Mouse (Mus musculus): ENCODE results near the gene Snx29. TPM values are rescaled to one million over a fixed set of nuclear protein-coding genes. Genes with fewer than 3 reads are reported as not detected.
"Not testable (repeated sequence)": the region's sequence is repeated elsewhere in the genome, so short reads cannot be mapped to it uniquely, and the experiment has no call there.

Gene Snx29
- polyA plus RNA-seq, 1 experiment from 2014 or later, result 12.5 TPM

DNA sequence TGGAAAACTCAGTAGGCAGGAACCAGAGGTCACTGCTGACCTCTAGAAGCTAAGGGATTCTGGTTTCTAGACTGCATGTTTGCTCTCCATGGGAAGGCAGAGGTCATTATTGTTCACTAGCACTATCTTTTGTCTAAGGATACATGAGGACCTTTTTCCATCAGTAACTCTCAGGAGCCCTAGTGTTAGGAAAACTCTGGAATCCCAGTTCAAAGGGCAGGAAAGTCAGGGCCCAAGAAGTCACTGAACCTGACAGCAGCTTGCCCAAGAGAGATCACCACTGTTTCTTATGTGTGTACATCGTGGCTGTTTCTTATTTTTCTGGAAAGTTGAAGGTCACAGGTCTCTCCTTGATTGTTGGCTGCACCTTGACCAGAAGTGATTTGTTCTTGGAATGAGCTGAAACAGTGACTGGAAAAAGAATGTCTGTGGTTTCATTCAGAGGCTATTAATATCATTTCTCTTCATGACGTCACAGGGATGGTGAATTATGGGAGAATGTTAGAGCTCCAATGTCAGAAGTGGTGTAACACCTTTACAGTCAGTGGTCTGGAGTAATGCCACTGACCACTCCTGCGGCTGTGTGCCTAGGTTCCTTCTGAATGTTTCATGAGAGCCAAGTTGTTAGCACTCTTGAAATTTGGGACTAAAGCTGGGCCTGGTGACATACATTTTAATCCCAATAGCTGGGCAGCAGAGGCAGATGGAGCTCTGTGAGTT, 7.5 kb downstream of the Snx29 start:
- H3K27ac ChIP-seq (ENCODE audit: low read depth, low read length), result no peak overlapping the region
- no peak for ATAC-seq (replicated peaks; ENCODE audit: low FRiP score)
- no peaks in the 10 kb centered on the region for H3K27me3 ChIP-seq (ENCODE audit: control insufficient read depth, insufficient read depth, low read length)
- H3K9ac ChIP-seq (ENCODE audit: low read length), result no peak overlapping the region
- no peaks in the 10 kb centered on the region for H3K36me3 ChIP-seq (ENCODE audit: control insufficient read depth, insufficient read depth, low read length)
- H3K9me3 ChIP-seq (ENCODE audit: control insufficient read depth, low read length), result no peaks in the 10 kb centered on the region
- no peaks in the 10 kb centered on the region for H3K4me1 ChIP-seq (replicated peaks; ENCODE audit: control insufficient read depth, insufficient read depth, low read length)
- H3K4me2 ChIP-seq (ENCODE audit: low read depth, low read length, severe bottlenecking), result no peak overlapping the region
- no peak overlapping the region for H3K4me3 ChIP-seq (ENCODE audit: low read depth, low read length)
- DNase-seq (ENCODE audit: low spot score), result no peak
- 90% methylated on average over 3 of the region's 3 CpGs for WGBS

DNA sequence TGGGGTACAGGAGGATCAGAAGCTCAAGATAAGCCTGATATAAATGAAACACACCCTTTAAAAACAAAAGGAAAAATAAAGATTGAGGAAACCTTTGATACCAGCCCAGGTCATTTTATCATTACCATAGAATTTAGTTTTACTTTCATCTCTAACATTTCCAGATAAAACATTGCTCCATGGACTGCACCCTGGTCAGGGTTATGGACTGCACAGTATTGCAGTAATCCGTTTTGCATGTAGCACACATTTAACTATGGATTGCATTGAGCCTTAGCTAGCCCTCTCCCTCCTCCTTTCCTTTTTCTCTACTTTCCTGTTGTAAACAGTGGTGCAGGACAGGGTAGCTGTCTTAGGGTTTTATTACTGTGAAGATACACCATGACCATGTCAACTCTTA, 8.3 kb downstream of the Snx29 start:
- Histone ChIP-seq H3K4me3 (ENCODE audit: low read depth, low read length) (no peak overlapping the region), H3K9ac (ENCODE audit: low read length) (no peak overlapping the region), H3K36me3 (ENCODE audit: control insufficient read depth, insufficient read depth, low read length) (no peaks in the 10 kb centered on the region), H3K27ac (ENCODE audit: low read depth, low read length) (no peak overlapping the region), H3K4me2 (ENCODE audit: low read depth, low read length, severe bottlenecking) (no peak overlapping the region), H3K9me3 (ENCODE audit: control insufficient read depth, low read length) (no peaks in the 10 kb centered on the region), H3K27me3 (ENCODE audit: control insufficient read depth, insufficient read depth, low read length) (no peaks in the 10 kb centered on the region), H3K4me1 (replicated peaks; ENCODE audit: control insufficient read depth, insufficient read depth, low read length) (no peaks in the 10 kb centered on the region)
- DNase-seq (ENCODE audit: low spot score) (no peak), ATAC-seq (replicated peaks; ENCODE audit: low FRiP score) (no peak)
- 79% methylated on average over 1 of the region's 1 CpGs for WGBS

DNA sequence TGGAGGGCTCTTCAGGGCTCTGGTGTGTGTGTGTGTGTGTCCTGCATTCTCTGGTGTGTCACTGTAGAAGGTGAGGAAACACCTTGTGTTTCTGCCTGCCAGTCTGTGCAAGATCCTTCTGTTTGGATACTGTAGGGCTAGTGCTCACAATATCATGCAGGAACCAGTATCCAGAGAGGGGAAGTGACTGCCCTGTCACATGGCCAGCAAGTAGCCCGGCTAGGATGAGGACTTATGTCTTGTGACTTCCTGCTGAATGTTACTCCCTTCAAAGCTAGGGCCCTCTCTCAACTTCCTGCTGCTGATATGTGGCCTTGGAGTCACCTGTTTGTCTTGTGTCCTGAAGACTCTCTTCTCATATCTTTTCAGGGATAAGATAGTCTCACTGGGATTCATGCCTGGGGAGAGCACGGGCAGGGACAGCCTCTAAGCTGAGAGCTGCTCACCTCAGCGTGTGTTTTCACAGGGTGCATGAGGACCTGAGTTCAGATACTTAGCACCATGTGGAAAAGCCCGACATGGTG, 20.6 kb downstream of the Snx29 start:
- Histone ChIP-seq H3K27me3 (ENCODE audit: control insufficient read depth, insufficient read depth, low read length) (no peaks in the 10 kb centered on the region), H3K4me1 (replicated peaks; ENCODE audit: control insufficient read depth, insufficient read depth, low read length) (no peaks in the 10 kb centered on the region), H3K27ac (ENCODE audit: low read depth, low read length) (no peak overlapping the region), H3K4me3 (ENCODE audit: low read depth, low read length) (no peak overlapping the region), H3K36me3 (ENCODE audit: control insufficient read depth, insufficient read depth, low read length) (no peaks in the 10 kb centered on the region), H3K9ac (ENCODE audit: low read length) (no peak overlapping the region), H3K4me2 (ENCODE audit: low read depth, low read length, severe bottlenecking) (no peak overlapping the region), H3K9me3 (ENCODE audit: control insufficient read depth, low read length) (no peaks in the 10 kb centered on the region)
- DNase-seq (ENCODE audit: low spot score) (no peak), ATAC-seq (replicated peaks; ENCODE audit: low FRiP score) (no peak)
- WGBS, result 84% methylated on average over 4 of the region's 4 CpGs

DNA sequence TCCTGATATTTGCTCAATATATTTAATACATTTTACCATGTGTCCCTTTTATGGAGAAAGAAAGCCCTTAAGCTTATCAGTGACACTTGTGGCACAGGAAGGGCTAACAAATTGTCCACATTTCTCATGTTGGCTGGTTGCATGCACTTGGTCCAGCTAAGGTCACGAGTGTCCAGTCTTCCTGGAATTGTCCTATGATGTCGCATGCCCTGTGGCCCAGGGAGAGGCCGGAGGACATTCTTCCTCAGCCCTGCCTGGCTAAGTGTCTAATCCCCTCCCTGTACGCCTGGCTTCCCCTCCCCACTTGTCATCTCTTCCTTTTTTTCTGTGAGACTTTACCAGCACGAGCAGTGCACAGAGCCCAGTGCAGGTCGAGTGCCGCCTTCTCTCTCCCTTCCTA, 29.2 kb downstream of the Snx29 start:
- H3K4me3 ChIP-seq (ENCODE audit: low read depth, low read length), result no peak overlapping the region
- no peak overlapping the region for H3K4me2 ChIP-seq (ENCODE audit: low read depth, low read length, severe bottlenecking)
- no peak overlapping the region for H3K9ac ChIP-seq (ENCODE audit: low read length)
- H3K4me1 ChIP-seq (replicated peaks; ENCODE audit: control insufficient read depth, insufficient read depth, low read length), result no peaks in the 10 kb centered on the region
- WGBS, result 76% methylated on average over 7 of the region's 7 CpGs
- ATAC-seq (replicated peaks; ENCODE audit: low FRiP score) (no peak), DNase-seq (ENCODE audit: low spot score) (no peak)
- H3K27me3 ChIP-seq (ENCODE audit: control insufficient read depth, insufficient read depth, low read length), result no peaks in the 10 kb centered on the region
- no peaks in the 10 kb centered on the region for H3K36me3 ChIP-seq (ENCODE audit: control insufficient read depth, insufficient read depth, low read length)
- H3K9me3 ChIP-seq (ENCODE audit: control insufficient read depth, low read length), result no peaks in the 10 kb centered on the region
- H3K27ac ChIP-seq (ENCODE audit: low read depth, low read length), result no peak overlapping the region

DNA sequence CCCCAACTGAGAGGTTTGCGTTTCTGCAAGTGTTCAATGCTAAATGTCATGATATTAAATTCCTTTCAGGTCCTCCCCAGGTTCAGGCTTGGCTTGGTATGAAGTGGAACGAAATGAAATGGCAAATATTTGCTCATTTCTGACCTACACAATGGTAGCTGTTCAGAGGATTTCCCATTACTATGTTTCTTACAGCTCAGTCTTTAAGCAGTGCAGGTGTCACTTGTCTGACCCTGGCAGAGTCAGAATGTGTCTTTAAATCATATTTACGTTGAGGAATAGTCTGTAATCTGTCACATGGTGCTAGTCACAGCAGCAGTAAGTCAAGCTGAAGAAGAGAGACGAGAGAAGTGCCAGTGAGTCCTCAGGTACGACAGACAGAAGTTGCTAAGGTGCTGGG, 36.5 kb downstream of the Snx29 start:
- no peak overlapping the region for H3K27ac ChIP-seq (ENCODE audit: low read depth, low read length)
- no peak overlapping the region for H3K4me3 ChIP-seq (ENCODE audit: low read depth, low read length)
- H3K9ac ChIP-seq (ENCODE audit: low read length), result no peak overlapping the region
- no peaks in the 10 kb centered on the region for H3K27me3 ChIP-seq (ENCODE audit: control insufficient read depth, insufficient read depth, low read length)
- 83% methylated on average over 5 of the region's 5 CpGs for WGBS
- H3K4me1 ChIP-seq (replicated peaks; ENCODE audit: control insufficient read depth, insufficient read depth, low read length), result no peaks in the 10 kb centered on the region
- ATAC-seq (replicated peaks; ENCODE audit: low FRiP score) (no peak), DNase-seq (ENCODE audit: low spot score) (no peak)
- H3K9me3 ChIP-seq (ENCODE audit: control insufficient read depth, low read length), result no peaks in the 10 kb centered on the region
- H3K4me2 ChIP-seq (ENCODE audit: low read depth, low read length, severe bottlenecking), result no peak overlapping the region
- H3K36me3 ChIP-seq (ENCODE audit: control insufficient read depth, insufficient read depth, low read length), result no peaks in the 10 kb centered on the region

DNA sequence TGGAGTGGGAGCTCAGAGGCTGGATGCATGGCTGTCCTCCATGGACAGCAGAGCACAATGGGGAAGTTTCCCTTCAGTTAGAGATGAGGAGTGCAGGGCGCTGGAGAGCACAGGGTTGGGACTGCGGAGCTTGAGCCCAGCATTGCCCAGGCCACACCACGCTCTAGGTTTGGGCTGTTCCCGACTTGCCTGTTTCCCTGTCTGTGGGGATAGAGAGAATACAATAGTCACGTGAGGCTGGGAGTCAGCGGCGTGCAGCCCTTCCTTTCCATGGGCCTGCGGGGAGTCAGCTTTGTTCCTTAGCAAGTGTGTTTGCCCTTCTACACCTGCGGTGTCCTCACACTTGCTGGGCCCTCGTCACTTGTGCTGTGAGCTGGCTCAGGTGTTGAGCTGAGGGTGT, 37.2 kb downstream of the Snx29 start:
- H3K9me3 ChIP-seq (ENCODE audit: control insufficient read depth, low read length), result no peaks in the 10 kb centered on the region
- no peaks in the 10 kb centered on the region for H3K4me1 ChIP-seq (replicated peaks; ENCODE audit: control insufficient read depth, insufficient read depth, low read length)
- ATAC-seq (replicated peaks; ENCODE audit: low FRiP score) (no peak), DNase-seq (ENCODE audit: low spot score) (no peak)
- WGBS, result 19% methylated on average over 10 of the region's 10 CpGs
- H3K9ac ChIP-seq (ENCODE audit: low read length), result no peak overlapping the region
- H3K27ac ChIP-seq (ENCODE audit: low read depth, low read length), result no peak overlapping the region
- H3K36me3 ChIP-seq (ENCODE audit: control insufficient read depth, insufficient read depth, low read length), result no peaks in the 10 kb centered on the region
- H3K27me3 ChIP-seq (ENCODE audit: control insufficient read depth, insufficient read depth, low read length), result no peaks in the 10 kb centered on the region
- no peak overlapping the region for H3K4me2 ChIP-seq (ENCODE audit: low read depth, low read length, severe bottlenecking)
- no peak overlapping the region for H3K4me3 ChIP-seq (ENCODE audit: low read depth, low read length)

DNA sequence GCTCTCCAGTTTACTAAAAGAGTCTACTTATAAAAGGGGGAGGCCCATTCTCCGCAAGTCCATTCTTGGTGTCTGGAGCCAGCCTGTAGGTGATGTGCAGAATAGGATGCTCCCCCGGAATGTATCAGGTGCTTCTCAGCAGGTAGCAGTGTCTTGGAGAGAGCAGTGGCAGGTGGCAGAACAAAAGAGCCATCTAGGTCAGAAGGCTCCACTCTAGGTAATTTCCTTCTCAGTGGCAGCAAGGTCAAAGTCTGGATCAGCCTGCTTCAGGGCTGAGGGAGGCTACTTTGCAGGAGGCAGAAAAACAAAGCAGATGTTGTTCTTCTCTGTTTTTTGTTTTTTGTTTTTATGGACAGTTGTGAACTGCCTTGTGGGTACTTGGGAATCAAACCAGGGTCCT, 37.9 kb downstream of the Snx29 start:
- H3K9me3 ChIP-seq (ENCODE audit: control insufficient read depth, low read length); H3K4me3 ChIP-seq (ENCODE audit: low read depth, low read length); H3K27me3 ChIP-seq (ENCODE audit: control insufficient read depth, insufficient read depth, low read length); DNase-seq (ENCODE audit: low spot score); ATAC-seq (replicated peaks; ENCODE audit: low FRiP score); H3K4me2 ChIP-seq (ENCODE audit: low read depth, low read length, severe bottlenecking); H3K4me1 ChIP-seq (replicated peaks; ENCODE audit: control insufficient read depth, insufficient read depth, low read length); H3K27ac ChIP-seq (ENCODE audit: low read depth, low read length); H3K9ac ChIP-seq (ENCODE audit: low read length); H3K36me3 ChIP-seq (ENCODE audit: control insufficient read depth, insufficient read depth, low read length): not testable (repeated sequence)
- WGBS, result 80% methylated on average over 2 of the region's 2 CpGs

DNA sequence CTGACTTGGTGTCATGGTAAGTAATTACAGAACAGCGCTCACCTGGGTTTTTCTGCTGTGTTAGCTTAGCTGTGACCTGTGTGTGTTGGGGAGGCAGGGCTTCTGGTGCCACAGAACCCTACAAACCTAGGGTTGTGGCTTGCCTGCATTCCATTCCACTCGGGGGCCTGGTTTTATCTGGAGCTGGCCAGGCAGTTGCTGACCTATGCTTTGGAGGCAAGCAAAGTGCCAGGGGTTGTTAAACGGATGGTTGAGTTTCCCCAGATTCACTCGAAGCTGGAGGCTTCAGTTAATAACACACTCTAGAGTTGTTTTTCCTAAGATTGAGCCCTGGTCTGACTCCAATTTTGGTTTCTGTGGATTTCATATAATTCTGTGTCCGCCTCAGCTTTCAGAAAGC, 42.9 kb downstream of the Snx29 start:
- no peak overlapping the region for H3K4me3 ChIP-seq (ENCODE audit: low read depth, low read length)
- ATAC-seq (replicated peaks; ENCODE audit: low FRiP score), result no peak
- 83% methylated on average over 5 of the region's 5 CpGs for WGBS

DNA sequence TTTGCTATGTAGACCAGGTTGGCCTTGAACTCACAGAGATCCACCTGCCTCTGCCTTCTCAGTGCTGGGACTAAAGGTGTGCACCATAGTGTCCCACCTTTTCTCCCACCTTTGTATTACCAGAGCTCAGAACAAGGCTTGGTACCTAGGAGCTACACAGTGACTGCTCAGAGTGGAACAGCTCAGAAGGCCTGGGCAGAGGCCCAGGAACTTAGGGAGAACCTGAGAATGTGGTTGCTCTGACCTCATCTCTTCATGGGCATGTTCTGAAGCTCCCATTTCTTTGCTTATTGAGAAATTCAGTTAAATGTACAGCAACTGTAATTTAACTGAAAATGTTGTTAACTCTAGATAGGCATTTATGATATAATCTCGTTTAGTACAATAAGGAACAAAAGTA, 44.1 kb downstream of the Snx29 start:
- DNase-seq (ENCODE audit: low spot score), result no peak
- no peak overlapping the region for H3K4me3 ChIP-seq (ENCODE audit: low read depth, low read length)
- ATAC-seq (replicated peaks; ENCODE audit: low FRiP score), result no peak
- H3K36me3 ChIP-seq (ENCODE audit: control insufficient read depth, insufficient read depth, low read length), result no peaks in the 10 kb centered on the region
- no peak overlapping the region for H3K27ac ChIP-seq (ENCODE audit: low read depth, low read length)
- H3K9me3 ChIP-seq (ENCODE audit: control insufficient read depth, low read length), result no peaks in the 10 kb centered on the region
- 66% methylated on average over 1 of the region's 1 CpGs for WGBS
- H3K9ac ChIP-seq (ENCODE audit: low read length), result no peak overlapping the region
- no peaks in the 10 kb centered on the region for H3K27me3 ChIP-seq (ENCODE audit: control insufficient read depth, insufficient read depth, low read length)
- no peak overlapping the region for H3K4me2 ChIP-seq (ENCODE audit: low read depth, low read length, severe bottlenecking)
- H3K4me1 ChIP-seq (replicated peaks; ENCODE audit: control insufficient read depth, insufficient read depth, low read length), result peaks cover 3% of the 10 kb centered on the region; the same call in 1 of the 2 replicates

More for the DNA sequence above, 42.9 kb downstream of the Snx29 start:
- Histone ChIP-seq H3K4me1 (replicated peaks; ENCODE audit: control insufficient read depth, insufficient read depth, low read length) (peaks cover 3% of the 10 kb centered on the region; the same call in 1 of the 2 replicates), H3K36me3 (ENCODE audit: control insufficient read depth, insufficient read depth, low read length) (no peaks in the 10 kb centered on the region), H3K4me2 (ENCODE audit: low read depth, low read length, severe bottlenecking) (no peak overlapping the region), H3K9ac (ENCODE audit: low read length) (no peak overlapping the region), H3K27ac (ENCODE audit: low read depth, low read length) (no peak overlapping the region), H3K27me3 (ENCODE audit: control insufficient read depth, insufficient read depth, low read length) (no peaks in the 10 kb centered on the region), H3K9me3 (ENCODE audit: control insufficient read depth, low read length) (no peaks in the 10 kb centered on the region)
- no peak for DNase-seq (ENCODE audit: low spot score)

Data from forebrain, embryonic 11.5 days (tissue).